Mouse (Mus musculus): ENCODE measurements around the gene Tshz2. TPM values are rescaled to one million over a fixed set of nuclear protein-coding genes. Genes with fewer than 3 reads are reported as not detected.

Tshz2 gene
- polyA plus RNA-seq, 1 experiment, result not detected

DNA sequence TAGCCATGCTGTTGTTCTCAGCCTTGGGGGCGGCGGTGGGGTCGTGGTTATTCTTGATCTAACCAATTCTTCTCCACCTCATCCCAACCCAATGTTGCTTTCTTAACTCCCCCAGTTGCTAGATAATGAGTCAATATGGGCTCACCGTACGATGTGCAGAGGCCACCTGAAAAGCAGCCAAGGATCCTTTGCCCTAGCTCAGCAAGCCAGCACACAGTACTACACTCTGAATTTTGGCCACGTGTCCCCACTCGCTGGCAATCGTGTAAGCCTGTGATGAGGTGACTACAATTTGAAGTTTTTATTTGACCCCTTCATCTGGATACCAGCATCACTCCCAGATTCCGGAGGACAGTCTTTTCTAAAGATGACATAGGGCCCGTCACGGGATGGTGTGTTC, 293.2 kb downstream of the Tshz2 start:
- TF ChIP-seq MAX (IDR thresholded peaks at IDR 0.05) (no peak), MYOD1 (IDR thresholded peaks at IDR 0.05; ENCODE audit: control insufficient read depth, insufficient read length, low read depth) (no peak), CEBPB (IDR thresholded peaks at IDR 0.05; ENCODE audit: low read depth) (no peak), USF1 (IDR thresholded peaks at IDR 0.05; ENCODE audit: low read depth) (no peak), MYOG (IDR thresholded peaks at IDR 0.05; ENCODE audit: control insufficient read depth, extremely low read depth, insufficient read length) (no peak), FOSL1 (IDR thresholded peaks at IDR 0.05; ENCODE audit: insufficient read depth, low read length, poor library complexity, severe bottlenecking) (no peak), CTCF (IDR thresholded peaks at IDR 0.05; ENCODE audit: control insufficient read depth, insufficient read depth, insufficient read length) (no peak)
- H3K79me3 ChIP-seq (ENCODE audit: low read depth), result no peaks in the 10 kb centered on the region
- no peaks in the 10 kb centered on the region for H3K27me3 ChIP-seq (ENCODE audit: control insufficient read depth, insufficient read depth, insufficient read length)
- H3ac ChIP-seq (ENCODE audit: control insufficient read depth, insufficient read length, low read depth), result no peak overlapping the region
- no peak overlapping the region for H3K4me3 ChIP-seq (ENCODE audit: insufficient read depth, poor library complexity, severe bottlenecking)
- no peaks in the 10 kb centered on the region for H3K36me3 ChIP-seq (ENCODE audit: control insufficient read depth, insufficient read depth)
- no peaks in the 10 kb centered on the region for H3K79me2 ChIP-seq (ENCODE audit: control insufficient read depth, insufficient read depth)

DNA sequence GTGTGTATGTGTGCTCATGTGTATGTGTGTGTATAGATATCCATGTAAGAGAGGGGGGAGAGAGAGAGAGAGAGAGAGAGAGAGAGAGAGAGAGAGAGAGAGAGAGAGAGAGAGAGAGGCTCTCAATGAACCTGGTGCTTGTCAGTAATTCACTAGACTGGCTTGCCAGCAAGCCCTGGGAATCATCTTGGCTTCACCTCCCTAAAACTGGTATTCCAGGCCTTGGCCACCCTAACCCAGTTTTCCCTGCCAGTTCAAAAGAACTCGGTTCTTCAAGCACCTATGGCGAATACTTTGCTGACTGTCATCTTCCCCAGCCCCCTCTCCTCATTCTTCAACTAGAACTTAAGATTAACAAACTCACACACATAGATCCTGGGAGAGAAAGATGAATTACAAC, 294.6 kb downstream of the Tshz2 start:
- no peak overlapping the region for H3K4me3 ChIP-seq (ENCODE audit: insufficient read depth, poor library complexity, severe bottlenecking)
- no peaks in the 10 kb centered on the region for H3K27me3 ChIP-seq (ENCODE audit: control insufficient read depth, insufficient read depth, insufficient read length)
- H3K79me2 ChIP-seq (ENCODE audit: control insufficient read depth, insufficient read depth), result no peaks in the 10 kb centered on the region
- H3K79me3 ChIP-seq (ENCODE audit: low read depth), result no peaks in the 10 kb centered on the region
- H3ac ChIP-seq (ENCODE audit: control insufficient read depth, insufficient read length, low read depth), result no peak overlapping the region
- no peaks in the 10 kb centered on the region for H3K36me3 ChIP-seq (ENCODE audit: control insufficient read depth, insufficient read depth)
- TF ChIP-seq MYOG (IDR thresholded peaks at IDR 0.05; ENCODE audit: control insufficient read depth, extremely low read depth, insufficient read length) (no peak), CEBPB (IDR thresholded peaks at IDR 0.05; ENCODE audit: low read depth) (no peak), CTCF (IDR thresholded peaks at IDR 0.05; ENCODE audit: control insufficient read depth, insufficient read depth, insufficient read length) (no peak)

DNA sequence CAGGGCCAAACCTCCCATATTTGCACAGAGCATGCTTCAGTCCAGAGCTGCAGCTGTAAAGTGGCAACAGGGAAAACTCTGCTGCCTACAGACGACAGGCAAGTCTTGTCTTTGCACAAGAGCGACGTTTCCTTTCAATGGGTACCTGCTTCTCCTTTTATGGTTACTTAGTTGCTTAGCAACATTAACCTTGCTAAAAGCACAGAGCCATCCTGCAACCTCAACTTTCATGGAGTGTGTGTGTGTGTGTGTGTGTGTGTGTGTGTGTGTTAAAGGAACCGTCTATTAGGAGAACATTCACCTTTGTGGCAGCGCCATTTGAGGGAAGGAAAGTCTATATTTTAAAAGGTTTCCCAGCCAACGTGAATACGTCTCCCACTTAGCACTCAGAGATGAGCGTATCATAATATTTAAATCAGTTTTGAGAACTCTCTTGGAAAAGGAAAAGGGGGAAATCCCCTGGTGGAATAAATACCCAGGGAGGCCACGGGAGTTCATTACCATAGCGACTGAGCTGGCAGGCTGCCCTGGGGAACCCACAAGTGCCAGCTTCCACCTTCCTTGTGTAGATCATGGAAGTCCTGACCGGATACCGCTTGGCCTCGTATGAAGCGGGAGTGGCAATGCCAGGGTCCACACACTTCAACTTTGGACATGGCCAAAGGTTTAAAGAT, 295.8 kb downstream of the Tshz2 start:
- H3K27me3 ChIP-seq (ENCODE audit: control insufficient read depth, insufficient read depth, insufficient read length), result no peaks in the 10 kb centered on the region
- TF ChIP-seq USF1 (IDR thresholded peaks at IDR 0.05; ENCODE audit: low read depth) (no peak), MAX (IDR thresholded peaks at IDR 0.05) (no peak), MYOG (IDR thresholded peaks at IDR 0.05; ENCODE audit: control insufficient read depth, extremely low read depth, insufficient read length) (no peak), CEBPB (IDR thresholded peaks at IDR 0.05; ENCODE audit: low read depth) (no peak)
- no peaks in the 10 kb centered on the region for H3K79me2 ChIP-seq (ENCODE audit: control insufficient read depth, insufficient read depth)
- H3K36me3 ChIP-seq (ENCODE audit: control insufficient read depth, insufficient read depth), result no peaks in the 10 kb centered on the region
- no peaks in the 10 kb centered on the region for H3K79me3 ChIP-seq (ENCODE audit: low read depth)
- H3ac ChIP-seq (ENCODE audit: control insufficient read depth, insufficient read length, low read depth), result no peak overlapping the region
- no peak overlapping the region for H3K4me3 ChIP-seq (ENCODE audit: insufficient read depth, poor library complexity, severe bottlenecking)

GRCm38 (mm10) chr2:169929540-169930497, 297.0 kb downstream of the Tshz2 start:
- Histone ChIP-seq H3K79me3 (ENCODE audit: low read depth) (no peaks in the 10 kb centered on the region), H3K36me3 (ENCODE audit: control insufficient read depth, insufficient read depth) (no peaks in the 10 kb centered on the region), H3K79me2 (ENCODE audit: control insufficient read depth, insufficient read depth) (no peaks in the 10 kb centered on the region), H3ac (ENCODE audit: control insufficient read depth, insufficient read length, low read depth) (no peak overlapping the region), H3K27me3 (ENCODE audit: control insufficient read depth, insufficient read depth, insufficient read length) (no peaks in the 10 kb centered on the region), H3K4me3 (ENCODE audit: insufficient read depth, poor library complexity, severe bottlenecking) (no peak overlapping the region)
- TF ChIP-seq USF1 (IDR thresholded peaks at IDR 0.05; ENCODE audit: low read depth), result no peak
- no peak for TF ChIP-seq FOSL1 (IDR thresholded peaks at IDR 0.05; ENCODE audit: insufficient read depth, low read length, poor library complexity, severe bottlenecking)
- TF ChIP-seq CEBPB (IDR thresholded peaks at IDR 0.05; ENCODE audit: low read depth), result no peak
- TF ChIP-seq MAX (IDR thresholded peaks at IDR 0.05), result no peak
- TF ChIP-seq MYOD1 (IDR thresholded peaks at IDR 0.05; ENCODE audit: control insufficient read depth, insufficient read length, low read depth), result no peak
- no peak for TF ChIP-seq MYOG (IDR thresholded peaks at IDR 0.05; ENCODE audit: control insufficient read depth, extremely low read depth, insufficient read length)
- no peak for TF ChIP-seq CTCF (IDR thresholded peaks at IDR 0.05; ENCODE audit: control insufficient read depth, insufficient read depth, insufficient read length)

- no peak overlapping the region for H3K4me3 ChIP-seq (ENCODE audit: insufficient read depth, poor library complexity, severe bottlenecking)
- TF ChIP-seq FOSL1 (IDR thresholded peaks at IDR 0.05; ENCODE audit: insufficient read depth, low read length, poor library complexity, severe bottlenecking) (no peak), MAX (IDR thresholded peaks at IDR 0.05) (no peak), CEBPB (IDR thresholded peaks at IDR 0.05; ENCODE audit: low read depth) (no peak), MYOD1 (IDR thresholded peaks at IDR 0.05; ENCODE audit: control insufficient read depth, insufficient read length, low read depth) (no peak), USF1 (IDR thresholded peaks at IDR 0.05; ENCODE audit: low read depth) (no peak), CTCF (IDR thresholded peaks at IDR 0.05; ENCODE audit: control insufficient read depth, insufficient read depth, insufficient read length) (no peak), MYOG (IDR thresholded peaks at IDR 0.05; ENCODE audit: control insufficient read depth, extremely low read depth, insufficient read length) (no peak)
- no peaks in the 10 kb centered on the region for H3K79me3 ChIP-seq (ENCODE audit: low read depth)
- no peaks in the 10 kb centered on the region for H3K36me3 ChIP-seq (ENCODE audit: control insufficient read depth, insufficient read depth)
- no peak overlapping the region for H3ac ChIP-seq (ENCODE audit: control insufficient read depth, insufficient read length, low read depth)
- H3K27me3 ChIP-seq (ENCODE audit: control insufficient read depth, insufficient read depth, insufficient read length), result no peaks in the 10 kb centered on the region
- no peaks in the 10 kb centered on the region for H3K79me2 ChIP-seq (ENCODE audit: control insufficient read depth, insufficient read depth)
Measured at GRCm38 (mm10) chr2:169935642-169936041, 302.8 kb downstream of the Tshz2 start.
